Mouse (Mus musculus) midbrain, postnatal 0 days (tissue): ENCODE results near the gene Ceacam9. TPM values are rescaled to one million over a fixed set of nuclear protein-coding genes. Genes with fewer than 3 reads are reported as not detected.
"Not testable (repeated sequence)": the region's sequence is repeated elsewhere in the genome, so short reads cannot be mapped to it uniquely, and the experiment has no call there.

Experiments used
- ATAC-seq: fragments of 200-750 bp; cut with Nextera tagmentation; 2 replicates; pipeline ENCODE4 v1.8.0; 2017; ENCODE audit warnings: moderate number of reproducible peaks, mild to moderate bottlenecking, moderate TSS enrichment, moderate library complexity; ENCODE audit not compliant: low FRiP score
- DNase-seq: peaks from one replicate; pipeline ENCODE4 v3.0.0-alpha.2; 2015; ENCODE audit warnings: low spot score
- H3K27ac ChIP-seq: fragments of 300-500 bp; sonication (generic); 2 replicates; pipeline ENCODE4 v1.5.1; 2014; ENCODE audit warnings: low read depth, mild to moderate bottlenecking, low read length, mixed read lengths
- H3K27me3 ChIP-seq: fragments of 300-500 bp; sonication (generic); 2 replicates; pipeline ENCODE4 v1.6.1; 2014; ENCODE audit warnings: low read length, control low read depth, mixed read lengths; ENCODE audit not compliant: insufficient read depth
- H3K36me3 ChIP-seq: fragments of 300-500 bp; sonication (generic); 2 replicates; pipeline ENCODE4 v1.6.1; 2014; ENCODE audit warnings: low read length, control low read depth, mixed read lengths; ENCODE audit not compliant: insufficient read depth
- H3K4me1 ChIP-seq: fragments of 300-500 bp; sonication (generic); 2 replicates; pipeline ENCODE4 v1.6.1; 2014; ENCODE audit warnings: mild to moderate bottlenecking, control low read depth, antibody characterized with exemption, low read length, mixed read lengths; ENCODE audit not compliant: insufficient read depth
- H3K4me2 ChIP-seq: fragments of 300-500 bp; sonication (generic); 2 replicates; pipeline ENCODE4 v1.6.1; 2014; ENCODE audit warnings: low read depth, mild to moderate bottlenecking, low read length, mixed read lengths; ENCODE audit not compliant: poor library complexity, severe bottlenecking
- H3K4me3 ChIP-seq: fragments of 300-500 bp; sonication (generic); 2 replicates; pipeline ENCODE4 v1.5.1; 2014; ENCODE audit warnings: low read depth, mild to moderate bottlenecking, low read length, moderate library complexity
- H3K9ac ChIP-seq: fragments of 300-500 bp; sonication (generic); replicated peaks from 2 replicates; pipeline ENCODE4 v1.6.1; 2014; ENCODE audit warnings: mild to moderate bottlenecking, low read length, moderate library complexity, mixed read lengths; ENCODE audit not compliant: poor library complexity, severe bottlenecking
- H3K9me3 ChIP-seq: fragments of 300-500 bp; sonication (generic); 2 replicates; pipeline ENCODE4 v1.6.1; 2016; ENCODE audit warnings: low read length, control low read depth
- CTCF ChIP-seq: IDR thresholded peaks from 2 replicates; pipeline ENCODE4 v1.5.1; 2016; ENCODE audit warnings: antibody characterized with exemption, mild to moderate bottlenecking
- WGBS: fragments of 180-500 bp; shearing (Covaris S2); extraction: QIAGEN DNeasy Blood & Tissue Kit; methylation state at CpG from one replicate; pipeline ENCODE4 v1.1.7; 2014; 5-methylcytosine and 5-hydroxymethylcytosine counted together
- polyA plus RNA-seq: library from polyadenylated mRNA; unstranded; fragments of >200 nt; fragmentation: Nextera tagmentation; extraction: Ambion mirVana; gene quantifications from 2 replicates; pipeline ENCODE4 v1.2.1, GENCODE M21; 2015
- total RNA-seq: library from RNA; depleted of rRNA; stranded (reverse); fragments of >200 nt; gene quantifications from 2 replicates; pipeline ENCODE4 v1.2.3, GENCODE M21; 2014; rRNA removed

The Ceacam9 gene
- total RNA-seq = not detected in 2 replicates
- 0.21 and 0.39 TPM in 2 replicates for polyA plus RNA-seq

DNA sequence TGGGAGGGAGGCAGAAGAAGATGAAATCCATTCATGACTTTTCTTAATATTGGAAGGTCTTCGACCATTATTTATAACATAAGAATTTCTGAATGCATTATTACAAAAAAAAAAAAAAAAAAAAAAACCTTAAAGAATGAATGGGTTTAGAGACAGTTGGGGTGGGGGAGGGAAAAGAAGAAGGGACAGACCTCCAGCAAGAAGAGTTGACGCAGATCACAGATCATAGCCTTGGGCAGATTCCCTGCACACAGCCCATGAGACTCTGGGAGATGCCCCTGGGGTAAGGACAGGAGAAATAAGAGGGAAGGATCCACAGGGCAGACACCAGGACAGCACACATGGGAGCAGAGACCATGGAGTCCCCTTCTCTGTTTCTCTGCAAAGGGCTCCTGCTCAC, at the start of gene Ceacam9:
TSS of gene Ceacam9 (plus strand) at position 301 of the 400 bp plus-strand sequence.
- Histone ChIP-seq H3K4me2 (no peak within 1 kb of the TSS), H3K4me1 (no peaks in the 10 kb centered on the region), H3K36me3 (no peaks in the 10 kb centered on the region), H3K9ac (no peak within 1 kb of the TSS), H3K9me3 (no peaks in the 10 kb centered on the region), H3K27me3 (no peaks in the 10 kb centered on the region), H3K27ac (no peak within 1 kb of the TSS), H3K4me3 (no peak within 1 kb of the TSS)
- TF ChIP-seq CTCF = no peak
- 74% methylated on average over 2 of the region's 2 CpGs for WGBS
- ATAC-seq = no peak
- no peak for DNase-seq

- DNase-seq (no peak), ATAC-seq (no peak)
- Histone ChIP-seq H3K27me3 (no peaks in the 10 kb centered on the region), H3K27ac (no peak overlapping the region), H3K4me2 (no peak overlapping the region), H3K4me3 (no peak overlapping the region), H3K9me3 (no peaks in the 10 kb centered on the region), H3K4me1 (no peaks in the 10 kb centered on the region), H3K9ac (no peak overlapping the region), H3K36me3 (no peaks in the 10 kb centered on the region)
- WGBS = 80% methylated on average over 1 of the region's 1 CpGs
- no peak for TF ChIP-seq CTCF
Observed at GRCm38 (mm10) chr7:16673823-16674222, 47.9 kb upstream of the Ceacam9 start.

DNA sequence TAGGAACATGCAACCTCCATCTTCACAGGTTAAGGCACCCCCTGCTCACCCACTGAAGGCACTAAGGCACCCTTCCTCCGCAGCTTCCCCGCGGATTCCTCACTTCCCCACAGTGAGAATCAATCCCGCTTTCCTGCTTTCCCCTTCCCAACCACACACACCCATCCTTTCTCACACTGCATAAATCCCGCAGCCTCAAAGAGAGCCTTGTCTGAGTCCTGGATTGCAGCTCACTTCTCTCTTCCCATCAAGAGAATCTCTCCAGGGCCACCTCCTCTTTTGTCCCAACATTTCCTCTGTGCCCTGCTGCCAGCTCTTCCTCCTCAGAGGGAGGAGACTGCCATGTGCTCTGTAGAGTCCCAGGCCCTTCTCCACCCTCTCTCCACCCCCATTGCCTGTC, 47.0 kb upstream of the Ceacam9 start:
- 39% methylated on average over 5 of the region's 5 CpGs for WGBS
- H3K9me3 ChIP-seq = not testable (repeated sequence)

DNA sequence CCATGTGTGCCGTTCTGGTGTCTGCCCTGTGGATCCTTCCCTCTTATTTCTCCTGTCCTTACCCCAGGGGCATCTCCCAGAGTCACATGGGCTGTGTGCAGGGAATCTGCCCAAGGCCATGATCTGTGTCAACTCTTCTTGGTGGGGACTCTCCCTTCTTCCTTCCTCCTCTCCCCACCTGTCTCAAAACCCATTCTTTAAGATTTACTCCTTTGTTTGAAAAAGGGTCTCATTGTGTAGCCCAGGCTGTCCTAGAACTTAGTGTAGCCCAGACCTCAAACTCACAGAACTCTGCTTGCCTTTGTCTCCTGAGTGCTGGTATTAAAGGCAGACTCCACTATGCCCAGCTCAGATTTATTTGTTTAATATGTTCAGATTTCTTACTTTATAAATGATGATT, 46.1 kb upstream of the Ceacam9 start, which contains the start of gene Ceacam15:
TSS of gene Ceacam15 (minus strand) at position 101 of the 400 bp plus-strand sequence.
- Histone ChIP-seq H3K9me3 (no peaks in the 10 kb centered on the region), H3K27me3 (no peaks in the 10 kb centered on the region), H3K4me2 (no peak within 1 kb of the TSS), H3K27ac (no peak within 1 kb of the TSS), H3K4me1 (no peaks in the 10 kb centered on the region), H3K9ac (no peak within 1 kb of the TSS), H3K36me3 (no peaks in the 10 kb centered on the region), H3K4me3 (no peak within 1 kb of the TSS)
- WGBS = 59% methylated on average over 1 of the region's 1 CpGs
- ATAC-seq = no peak
- no peak for TF ChIP-seq CTCF
- no peak for DNase-seq

More for the DNA sequence above, 47.0 kb upstream of the Ceacam9 start:
- not testable (repeated sequence) for ATAC-seq, H3K27ac ChIP-seq, H3K27me3 ChIP-seq, H3K4me3 ChIP-seq, H3K9ac ChIP-seq, H3K4me2 ChIP-seq, H3K36me3 ChIP-seq, DNase-seq, H3K4me1 ChIP-seq

- 58% methylated on average over 3 of the region's 3 CpGs for WGBS
- H3K27me3 ChIP-seq, H3K4me1 ChIP-seq, H3K27ac ChIP-seq, DNase-seq, H3K4me2 ChIP-seq, H3K9ac ChIP-seq, H3K36me3 ChIP-seq, H3K4me3 ChIP-seq, ATAC-seq, H3K9me3 ChIP-seq: not testable (repeated sequence)
Observed at GRCm38 (mm10) chr7:16680194-16680593, 41.5 kb upstream of the Ceacam9 start.

DNA sequence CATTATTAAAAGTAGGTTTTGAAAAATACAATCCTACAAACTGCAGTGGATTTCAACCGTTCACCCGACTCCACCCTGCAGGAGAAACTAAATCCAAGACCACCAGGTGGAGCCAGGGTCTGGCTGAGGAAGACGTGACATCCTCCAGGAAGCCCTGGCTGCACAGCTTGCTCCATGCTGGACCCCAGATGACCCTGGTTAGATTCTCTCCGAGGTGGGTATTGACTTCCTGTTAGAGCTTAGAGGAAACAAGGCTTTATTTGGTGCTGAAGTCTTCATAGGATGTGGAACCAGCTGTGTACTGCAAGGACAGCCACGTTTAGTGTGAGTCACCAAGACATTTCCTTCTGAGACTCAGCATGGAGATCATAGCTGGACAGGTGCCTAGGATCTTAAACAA, 32.5 kb upstream of the Ceacam9 start:
- Histone ChIP-seq H3K9ac (no peak overlapping the region), H3K36me3 (no peaks in the 10 kb centered on the region), H3K27me3 (no peaks in the 10 kb centered on the region), H3K4me3 (no peak overlapping the region), H3K27ac (no peak overlapping the region), H3K9me3 (no peaks in the 10 kb centered on the region), H3K4me2 (no peak overlapping the region), H3K4me1 (no peaks in the 10 kb centered on the region)
- ATAC-seq (no peak), DNase-seq (no peak)
- 74% methylated on average over 5 of the region's 5 CpGs for WGBS
- TF ChIP-seq CTCF = 0 out of 2 replicates have a peak, but pooled peaks have one; percentile 5
